Mouse (Mus musculus): ENCODE data around the gene Sdk1. TPM values are rescaled to one million over a fixed set of nuclear protein-coding genes. Genes with fewer than 3 reads are reported as not detected.

Gene Sdk1
- total RNA-seq, 1 experiment from 2014 or later: 10.0 TPM

DNA sequence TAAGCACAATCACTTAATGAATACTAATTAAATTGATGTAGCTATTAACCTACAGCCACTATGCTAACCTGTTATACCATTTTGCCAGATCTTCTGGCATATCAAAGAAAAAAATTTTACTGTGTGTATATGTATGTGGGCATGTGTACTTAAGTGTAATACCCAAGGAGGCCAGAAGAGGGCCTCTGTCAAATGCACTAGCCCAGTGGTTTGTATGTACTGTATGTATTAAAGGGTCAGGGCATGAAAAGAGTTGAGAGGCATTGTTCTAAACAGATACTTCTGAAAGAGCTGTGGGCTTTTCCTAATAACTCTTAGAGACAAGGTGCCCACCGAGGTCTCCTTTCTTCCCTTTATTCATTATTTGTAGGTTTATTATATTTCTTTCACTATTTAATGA is 759.0 kb downstream of the Sdk1 start:
- no peak for DNase-seq

GRCm38 (mm10) chr5:142001131-142001530 is 759.8 kb downstream of the Sdk1 start:
- DNase-seq: peak; percentile 91

DNA sequence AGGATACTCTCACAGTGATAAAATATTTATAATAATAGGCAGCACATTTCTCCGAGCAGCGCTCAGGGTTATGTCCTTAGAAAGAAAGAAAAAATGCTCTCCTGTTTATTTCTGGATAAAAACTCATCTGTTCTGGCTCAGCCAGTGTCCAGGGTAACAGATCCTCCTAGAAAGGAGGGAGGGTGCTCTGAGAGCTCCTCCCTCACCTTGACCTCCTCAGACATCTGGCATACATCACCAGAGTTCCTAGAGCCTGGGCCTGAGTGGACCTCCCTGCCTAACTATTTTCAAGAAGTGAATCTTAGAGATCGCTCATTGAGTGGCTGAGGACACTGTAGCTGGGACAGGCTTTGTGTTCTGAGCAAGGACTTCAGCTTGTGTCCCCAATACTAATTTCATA is 760.7 kb downstream of the Sdk1 start:
- peak; percentile 35 for DNase-seq

- no peak for DNase-seq
Observed at GRCm38 (mm10) chr5:142010189-142010588, 768.9 kb downstream of the Sdk1 start.

DNA sequence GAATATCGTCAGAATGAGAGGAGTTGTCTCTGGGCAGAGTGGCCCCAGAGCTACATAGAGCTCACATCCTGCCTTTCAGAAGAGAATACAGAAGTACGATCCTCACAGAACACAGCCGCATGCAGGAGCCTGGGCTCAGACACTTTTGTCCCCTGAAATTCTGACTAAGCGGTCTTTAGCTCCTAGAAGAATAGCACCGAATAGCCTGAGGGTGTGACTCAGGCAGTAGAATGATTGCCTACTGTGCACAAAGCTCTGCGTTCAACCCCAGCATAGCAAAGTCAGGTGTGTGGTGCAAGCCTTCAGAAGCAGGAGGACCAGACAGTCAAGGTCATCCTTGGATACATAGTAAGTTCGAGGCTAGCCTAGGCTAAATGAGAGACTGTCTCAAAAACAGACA is 775.7 kb downstream of the Sdk1 start:
- no peak for DNase-seq

- peak; percentile 47 for DNase-seq
Observed at GRCm38 (mm10) chr5:142022877-142023580, 781.7 kb downstream of the Sdk1 start.

- DNase-seq: peak; percentile 28
Observed at GRCm38 (mm10) chr5:142024448-142024847, 783.2 kb downstream of the Sdk1 start.

DNA sequence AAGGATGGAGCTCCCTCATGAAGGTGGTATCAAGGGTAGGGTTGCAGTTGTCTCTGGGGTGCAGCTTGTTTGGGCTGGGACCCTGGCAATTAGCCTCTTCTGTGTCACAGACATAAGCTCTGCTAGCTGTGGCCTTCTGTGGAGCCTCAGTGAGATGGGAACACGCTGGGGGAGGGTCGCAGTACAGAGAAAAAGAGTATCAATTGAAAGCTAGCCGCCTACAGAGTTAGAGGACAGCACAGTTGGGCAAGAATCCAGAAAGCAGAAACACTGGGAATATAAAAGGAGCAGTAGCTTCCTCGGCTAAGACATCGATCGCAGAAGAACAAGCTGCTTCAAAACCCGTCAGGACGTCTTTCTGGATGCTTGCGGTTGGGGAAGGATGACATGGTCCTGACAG is 795.2 kb downstream of the Sdk1 start:
- no peak for DNase-seq

- no peak for DNase-seq
Observed at GRCm38 (mm10) chr5:142039236-142039635, 797.9 kb downstream of the Sdk1 start.

- no peak for DNase-seq
Observed at GRCm38 (mm10) chr5:142039891-142040530, 798.7 kb downstream of the Sdk1 start.

GRCm38 (mm10) chr5:142041226-142041802 is 800.0 kb downstream of the Sdk1 start:
- DNase-seq: no peak

DNA sequence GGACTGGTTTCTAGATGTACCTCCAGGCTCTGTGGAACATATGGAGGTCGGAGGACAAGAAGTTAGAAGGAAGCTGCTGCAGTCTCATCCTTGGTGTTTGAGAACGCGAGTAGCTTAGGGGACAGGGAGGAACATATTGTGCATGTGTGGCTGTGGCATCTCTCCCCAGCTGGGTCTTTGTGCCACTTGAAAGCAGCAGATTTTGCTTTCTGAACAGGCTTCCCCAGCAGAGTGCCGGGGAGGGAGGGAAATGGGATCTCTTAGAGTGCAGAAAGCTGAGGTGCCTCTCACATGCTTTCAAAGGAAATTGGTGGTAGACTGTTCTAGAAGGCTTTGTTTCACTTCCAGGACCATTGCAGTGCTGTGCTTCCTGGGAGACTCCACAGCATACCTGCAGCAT is 820.5 kb downstream of the Sdk1 start:
- no peak for DNase-seq

DNA sequence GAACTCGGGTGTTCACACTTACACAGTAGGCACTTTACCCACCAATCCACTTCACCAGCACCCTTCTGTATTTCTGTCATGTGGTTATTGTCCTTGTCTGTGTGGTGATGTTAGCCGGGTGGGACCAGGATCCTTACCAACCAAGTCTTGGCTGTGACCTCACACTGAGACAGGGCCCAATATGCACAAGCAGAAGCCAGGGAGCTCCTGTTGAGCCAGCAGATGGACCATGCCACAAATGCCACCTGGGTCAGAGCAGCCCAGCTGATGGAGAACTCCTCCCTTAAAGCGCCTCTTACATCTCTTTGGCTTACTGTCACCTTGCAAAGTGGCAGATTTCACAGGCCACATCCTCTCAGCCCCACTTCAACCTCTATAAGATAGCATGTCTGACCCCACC is 830.0 kb downstream of the Sdk1 start:
- DNase-seq: no peak

DNA sequence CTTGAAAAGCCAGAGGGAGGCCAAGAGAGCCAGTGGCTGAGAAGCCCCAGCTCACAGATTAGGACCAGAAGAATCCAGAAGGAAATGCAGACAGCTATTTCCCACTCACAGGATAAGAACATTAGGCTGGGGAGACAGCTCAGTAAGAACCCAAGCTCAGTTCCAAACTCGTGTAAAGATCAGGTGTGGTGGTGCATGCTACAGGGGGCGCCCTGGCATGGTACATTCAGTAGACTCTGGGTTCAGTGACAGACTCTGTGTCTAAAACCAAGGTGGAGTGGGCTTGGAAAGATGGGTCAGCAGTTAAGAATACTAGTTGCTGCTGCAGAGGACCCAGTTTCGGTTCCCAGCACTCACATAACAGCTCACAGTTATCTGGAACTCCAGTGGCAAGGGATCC is 832.6 kb downstream of the Sdk1 start:
- DNase-seq: no peak

DNA sequence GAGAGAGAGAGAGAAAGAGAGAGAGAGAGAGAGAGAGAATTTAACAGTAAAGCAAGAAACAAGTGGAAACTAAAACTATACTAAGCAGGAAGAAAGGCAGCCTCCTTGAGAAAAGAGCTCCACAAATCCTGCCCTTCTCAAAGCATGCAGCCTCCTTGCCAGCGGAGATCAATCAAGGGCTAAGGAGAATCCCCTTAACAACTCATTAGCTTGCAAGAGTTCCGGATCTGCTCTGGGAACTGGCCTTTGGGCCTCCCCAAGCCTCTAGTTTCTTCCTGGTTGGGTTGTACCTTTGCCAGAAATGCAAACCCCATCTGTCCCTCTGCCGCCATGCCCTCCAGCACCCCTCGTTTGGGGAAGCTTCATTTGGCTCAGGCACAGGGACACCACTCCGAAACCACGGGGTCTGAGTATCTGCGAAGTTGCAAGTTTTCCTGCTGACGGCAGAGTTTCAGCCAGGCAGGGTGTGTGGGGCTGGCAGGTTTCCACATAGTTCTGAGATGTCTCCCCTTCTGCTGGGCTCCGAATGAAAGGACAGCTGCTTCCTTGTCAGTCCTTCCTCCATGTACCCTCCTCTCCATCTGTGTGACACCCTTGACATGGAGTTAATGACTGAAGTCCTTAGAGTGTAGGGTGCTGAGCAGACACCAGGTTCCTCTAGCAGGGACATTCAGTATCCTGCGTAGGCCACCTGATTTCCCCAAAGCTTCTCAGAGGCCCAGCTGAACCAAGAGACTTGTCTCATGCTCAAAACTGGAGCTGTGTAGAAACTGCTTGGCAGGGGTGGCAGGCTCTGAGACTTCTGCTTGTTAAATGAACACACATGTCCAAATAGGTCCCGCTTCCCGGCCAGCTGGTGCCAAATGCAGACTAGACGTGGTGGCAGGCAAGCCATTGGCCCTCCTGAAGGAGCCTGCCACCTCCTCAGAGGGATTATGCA is 833.5 kb downstream of the Sdk1 start:
- DNase-seq: peak; percentile 10

DNA sequence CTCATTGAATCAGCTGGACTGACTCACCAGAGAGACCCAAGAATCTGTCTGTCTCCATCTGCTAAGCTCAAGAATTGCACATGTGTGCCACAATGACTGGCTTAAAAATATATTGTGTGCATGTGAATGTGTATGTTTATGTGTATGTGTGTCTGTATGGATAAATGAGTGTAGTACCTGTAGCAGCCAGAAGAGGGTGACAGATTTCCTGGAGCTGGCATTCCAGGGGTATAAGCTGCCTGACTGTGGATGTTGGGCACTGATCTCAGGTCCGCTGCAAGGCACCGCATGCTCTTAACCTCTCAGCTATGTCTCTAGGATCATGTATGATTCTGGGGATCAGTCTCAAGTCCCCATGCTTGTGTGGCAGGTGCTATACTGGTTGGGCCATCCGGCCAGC is 839.4 kb downstream of the Sdk1 start:
- no peak for DNase-seq

DNA sequence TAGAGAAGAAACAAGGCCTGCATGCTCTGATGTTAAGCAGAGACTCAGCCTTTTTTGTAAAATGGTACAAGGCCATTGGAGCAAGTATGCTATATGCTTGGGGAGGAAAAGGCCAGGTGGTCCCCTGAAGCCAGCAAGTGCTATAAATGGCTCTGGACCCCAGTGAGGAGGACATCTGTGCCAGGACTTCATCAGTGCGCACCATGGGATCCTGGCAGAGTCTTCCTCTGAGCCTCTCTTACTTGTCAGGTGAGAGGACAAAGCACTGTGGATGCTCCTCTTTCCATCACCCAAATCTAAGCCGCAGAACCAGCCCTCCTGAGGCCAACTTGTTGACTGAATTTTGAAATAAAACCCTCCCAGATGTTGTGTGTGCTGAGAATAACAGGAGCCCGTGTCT is 839.8 kb downstream of the Sdk1 start:
- no peak for DNase-seq

DNA sequence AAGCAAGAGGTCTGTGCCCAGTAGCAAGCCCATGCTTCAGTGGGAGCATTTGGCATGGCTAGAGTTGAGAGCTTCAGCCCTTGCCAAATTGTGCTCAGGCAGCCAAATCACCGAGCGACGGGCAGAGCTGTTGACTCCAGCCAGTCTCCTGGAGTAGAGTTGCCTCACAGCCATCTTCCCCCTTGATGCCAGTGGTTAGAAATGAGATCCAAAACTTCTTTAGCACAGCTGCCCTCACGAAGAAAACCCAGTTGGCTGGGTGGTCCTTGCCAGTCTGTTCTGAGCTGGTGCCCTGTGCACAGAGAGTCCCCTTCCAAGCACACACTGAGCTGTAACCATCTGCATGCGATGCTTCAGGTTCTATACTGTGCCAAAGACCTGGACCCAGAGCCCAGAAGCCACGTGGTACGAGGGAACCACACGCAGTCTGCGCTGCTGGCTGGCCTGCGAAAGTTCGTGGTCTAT is 855.1 kb downstream of the Sdk1 start:
- no peak for DNase-seq

DNA sequence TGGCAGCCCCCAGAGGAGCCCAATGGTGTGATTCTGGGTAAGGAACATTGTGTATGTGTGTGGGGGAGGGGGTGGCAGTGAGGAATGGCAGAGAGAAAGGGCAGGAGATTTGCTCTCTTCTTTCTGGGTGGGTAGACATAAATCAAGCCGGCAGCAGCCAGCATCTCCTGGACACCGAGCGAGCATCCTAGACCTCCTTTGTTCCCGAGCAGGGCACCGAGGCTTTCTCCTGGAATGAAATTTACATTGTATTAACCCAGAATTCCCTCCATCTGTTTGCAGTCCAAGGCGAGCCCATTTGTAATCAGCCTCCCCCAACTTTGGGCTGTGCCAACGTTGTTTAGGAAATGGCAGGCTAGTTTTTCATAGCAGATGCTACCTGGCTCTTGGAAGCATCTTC is 858.9 kb downstream of the Sdk1 start:
- DNase-seq: no peak

- DNase-seq: no peak
Observed at GRCm38 (mm10) chr5:142107434-142107833, 866.1 kb downstream of the Sdk1 start.

GRCm38 (mm10) chr5:142111989-142112388 is 870.7 kb downstream of the Sdk1 start:
- DNase-seq: no peak
